Mouse (Mus musculus): ENCODE data around the gene Brwd1. TPM values are rescaled to one million over a fixed set of nuclear protein-coding genes. Genes with fewer than 3 reads are reported as not detected.

Brwd1 gene
- total and polyA plus RNA-seq, 3 experiments, result 4.3 to 8.1 (median 4.4) TPM

DNA sequence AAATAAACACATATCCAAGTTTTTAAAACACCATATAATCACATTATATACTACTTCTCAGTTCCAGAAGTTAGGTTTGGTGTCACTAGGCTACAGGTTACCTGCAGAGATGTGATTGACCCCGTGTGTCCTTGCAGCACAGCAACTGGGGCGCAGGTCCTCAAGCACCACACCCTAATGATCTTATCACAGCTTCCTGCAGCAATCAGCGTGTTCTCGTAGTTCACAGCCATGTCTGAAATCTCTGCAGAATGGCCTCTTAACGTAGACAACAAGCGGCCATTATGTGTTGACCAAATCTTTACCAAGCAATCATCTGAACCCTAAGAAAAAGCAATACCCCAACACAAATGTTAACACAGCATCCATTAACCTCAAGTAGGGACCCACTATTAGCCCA lies 17.7 kb downstream of the Brwd1 start:
- Histone ChIP-seq H3K36me3 (replicated peaks in 1 of 2; ENCODE audit: control insufficient read depth in 1 of 2, insufficient read depth in 1 of 2, low read length in 1 of 2) (peaks cover 0 to 2% of the 10 kb centered on the region in 2 experiments), H3K79me2 (replicated peaks; ENCODE audit: control insufficient read depth, extremely low read depth, insufficient read depth, poor library complexity, severe bottlenecking) (no peaks in the 10 kb centered on the region), H3K9me3 (replicated peaks; ENCODE audit: low read length) (no peaks in the 10 kb centered on the region), H3K4me3 (replicated peaks in 1 of 3; ENCODE audit: low read depth in 2 of 3, low read length in 2 of 3, poor library complexity in 1 of 3) (no peak overlapping the region), H3K4me2 (ENCODE audit: insufficient read depth, low read depth, poor library complexity, severe bottlenecking) (no peak overlapping the region), H3K9ac (ENCODE audit: insufficient read depth, low read depth) (no peak overlapping the region), H3K27me3 (replicated peaks) (no peaks in the 10 kb centered on the region), H3K27ac (ENCODE audit: insufficient read depth, low read depth) (no peak overlapping the region), H3K4me1 (ENCODE audit: control insufficient read depth in 1 of 2, insufficient read depth in 2 of 2) (peaks cover 0 to 5% of the 10 kb centered on the region in 2 experiments; a peak in 2 of 4 replicates)
- dilution Hi-C loops (cut with MboI; ENCODE audit: extremely low pct_ligation_motif_present, extremely low pct_unique_long_range_greater_than_20kb, low sequenced_read_pairs) (no loop called here), in situ Hi-C loops (cut with MboI; ENCODE audit: low pct_ligation_motif_present, low pct_unique_long_range_greater_than_20kb, low sequenced_read_pairs) (no loop called here)
- TF ChIP-seq GABPA (IDR thresholded peaks at IDR 0.05; ENCODE audit: insufficient replicate concordance, low read depth, low read length), result no peak
- TF ChIP-seq ZMIZ1 (IDR thresholded peaks at IDR 0.05; ENCODE audit: low read depth, low read length), result no peak
- TF ChIP-seq USF2 (conservative IDR thresholded peaks at IDR 0.05; ENCODE audit: low read depth, low read length), result no peak
- no peak for TF ChIP-seq ZNF384 (IDR thresholded peaks at IDR 0.05; ENCODE audit: low read depth, low read length)
- TF ChIP-seq KAT2A (IDR thresholded peaks at IDR 0.05; ENCODE audit: insufficient replicate concordance, low read length), result no peak
- no peak for TF ChIP-seq PAX5 (IDR thresholded peaks at IDR 0.05; ENCODE audit: low read length)
- DNase-seq (ENCODE audit: extremely low read depth), result no peak

DNA sequence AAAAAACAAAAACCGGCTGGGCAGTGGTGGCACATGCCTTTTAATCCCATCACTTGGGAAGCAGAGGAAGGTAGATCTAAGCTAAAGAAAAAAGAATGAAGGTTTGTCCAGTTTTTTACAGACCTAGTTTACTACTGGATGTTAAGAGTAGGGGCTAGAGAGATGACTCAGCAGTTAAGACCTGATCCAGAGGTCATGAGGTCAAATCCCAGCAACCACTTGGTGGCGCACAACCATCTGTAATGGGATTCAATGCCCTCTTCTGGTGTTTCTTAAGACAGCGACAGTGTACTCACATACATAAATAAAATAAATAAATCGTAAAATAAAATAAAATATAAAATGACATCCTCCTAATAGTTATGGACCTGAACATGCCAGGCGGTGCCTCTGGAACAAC lies 38.2 kb downstream of the Brwd1 start:
- H3K4me1 ChIP-seq (ENCODE audit: control insufficient read depth in 1 of 2, insufficient read depth in 2 of 2), result 0 out of 4 replicates have a peak, but pooled peaks cover 0 to 2% of the 10 kb centered on the region in 2 experiments
- in situ Hi-C loops (cut with MboI; ENCODE audit: low pct_ligation_motif_present, low pct_unique_long_range_greater_than_20kb, low sequenced_read_pairs) (loop anchor here (25.0 kb wide), 1 partner anchor 293 kb away; no protein-coding TSS in a partner anchor), dilution Hi-C loops (cut with MboI; ENCODE audit: extremely low pct_ligation_motif_present, extremely low pct_unique_long_range_greater_than_20kb, low sequenced_read_pairs) (no loop called here)
- TF ChIP-seq TBP (conservative IDR thresholded peaks at IDR 0.05; ENCODE audit: low read depth, low read length), result no peak
- peak; percentile 10; the same call in 1 of the 2 replicates for TF ChIP-seq ZC3H11A (IDR thresholded peaks at IDR 0.05; ENCODE audit: low read depth, low read length)
- TF ChIP-seq RAD21 (IDR thresholded peaks at IDR 0.05; ENCODE audit: low read depth, low read length), result peak; percentile 71
- no peak for TF ChIP-seq MAZ (IDR thresholded peaks at IDR 0.05; ENCODE audit: low read depth, low read length)
- TF ChIP-seq MAFK (IDR thresholded peaks at IDR 0.05; ENCODE audit: insufficient replicate concordance, low read length), result peak; percentile 99
- TF ChIP-seq POLR2A (IDR thresholded peaks at IDR 0.05; ENCODE audit: low read depth, low read length), result no peak
- peak; percentile 81; the same call in 1 of the 2 replicates for TF ChIP-seq MYC (IDR thresholded peaks at IDR 0.05; ENCODE audit: low read depth, low read length)
- peak; percentile 72 for TF ChIP-seq SMC3 (IDR thresholded peaks at IDR 0.05; ENCODE audit: low read depth, low read length)
- TF ChIP-seq KAT2A (IDR thresholded peaks at IDR 0.05; ENCODE audit: insufficient replicate concordance, low read length), result no peak
- no peak for TF ChIP-seq MXI1 (IDR thresholded peaks at IDR 0.05; ENCODE audit: low read depth, low read length)
- TF ChIP-seq CHD1 (IDR thresholded peaks at IDR 0.05; ENCODE audit: low read depth, low read length), result no peak
- TF ChIP-seq UBTF (IDR thresholded peaks at IDR 0.05; ENCODE audit: low read depth, low read length), result no peak
- TF ChIP-seq USF2 (conservative IDR thresholded peaks at IDR 0.05; ENCODE audit: low read depth, low read length), result no peak
- TF ChIP-seq E2F4 (IDR thresholded peaks at IDR 0.05; ENCODE audit: insufficient replicate concordance, low read depth, low read length), result no peak
- TF ChIP-seq ETS1 (conservative IDR thresholded peaks at IDR 0.05; ENCODE audit: low read depth, low read length), result no peak
- TF ChIP-seq ELF1 (IDR thresholded peaks at IDR 0.05; ENCODE audit: low read depth, low read length), result no peak
- no peak for TF ChIP-seq EP300 (IDR thresholded peaks at IDR 0.05; ENCODE audit: low read length)
- 0 out of 2 replicates have a peak, but pooled peaks have one; percentile 36 for TF ChIP-seq JUND (conservative IDR thresholded peaks at IDR 0.05; ENCODE audit: low read depth, low read length)
- no peak for TF ChIP-seq RCOR1 (conservative IDR thresholded peaks at IDR 0.05; ENCODE audit: low read depth, low read length)
- TF ChIP-seq CTCF (conservative IDR thresholded peaks at IDR 0.05 in 1 of 2, IDR thresholded peaks at IDR 0.05 in 1 of 2; ENCODE audit: low read depth in 2 of 2, low read length in 2 of 2), result peak; percentile 26 to 95
- no peak for TF ChIP-seq MEF2A (IDR thresholded peaks at IDR 0.05; ENCODE audit: borderline replicate concordance, low read depth, low read length)
- no peak for TF ChIP-seq SIN3A (IDR thresholded peaks at IDR 0.05; ENCODE audit: low read length)
- no peak for TF ChIP-seq ZNF384 (IDR thresholded peaks at IDR 0.05; ENCODE audit: low read depth, low read length)
- peak; percentile 14; the same call in 1 of the 2 replicates for TF ChIP-seq HCFC1 (IDR thresholded peaks at IDR 0.05; ENCODE audit: low read depth, low read length)
- TF ChIP-seq NRF1 (IDR thresholded peaks at IDR 0.05; ENCODE audit: low read depth, low read length), result no peak
- no peak for TF ChIP-seq NELFE (IDR thresholded peaks at IDR 0.05; ENCODE audit: low read depth, low read length)
- TF ChIP-seq PAX5 (IDR thresholded peaks at IDR 0.05; ENCODE audit: low read length), result no peak
- peak; percentile 46; the same call in 1 of the 2 replicates for TF ChIP-seq IRF4 (IDR thresholded peaks at IDR 0.05; ENCODE audit: low read depth, low read length)
- TF ChIP-seq ZKSCAN1 (IDR thresholded peaks at IDR 0.05; ENCODE audit: borderline replicate concordance, low read depth, low read length), result no peak
- no peak for TF ChIP-seq TCF12 (IDR thresholded peaks at IDR 0.05; ENCODE audit: low read depth, low read length)
- no peak for TF ChIP-seq ZMIZ1 (IDR thresholded peaks at IDR 0.05; ENCODE audit: low read depth, low read length)

More for the DNA sequence above, 38.2 kb downstream of the Brwd1 start:
- Histone ChIP-seq H3K27ac (ENCODE audit: insufficient read depth, low read depth) (no peak overlapping the region), H3K4me2 (ENCODE audit: insufficient read depth, low read depth, poor library complexity, severe bottlenecking) (no peak overlapping the region), H3K27me3 (replicated peaks) (no peaks in the 10 kb centered on the region), H3K79me2 (replicated peaks; ENCODE audit: control insufficient read depth, extremely low read depth, insufficient read depth, poor library complexity, severe bottlenecking) (no peaks in the 10 kb centered on the region), H3K9me3 (replicated peaks; ENCODE audit: low read length) (no peaks in the 10 kb centered on the region), H3K9ac (ENCODE audit: insufficient read depth, low read depth) (no peak overlapping the region), H3K4me3 (replicated peaks in 1 of 3; ENCODE audit: low read depth in 2 of 3, low read length in 2 of 3, poor library complexity in 1 of 3) (no peak overlapping the region), H3K36me3 (replicated peaks in 1 of 2; ENCODE audit: control insufficient read depth in 1 of 2, insufficient read depth in 1 of 2, low read length in 1 of 2) (peaks cover 2% of the 10 kb centered on the region in 2 experiments)
- peak; percentile 67 for DNase-seq (ENCODE audit: extremely low read depth)

All from CH12.LX (cell line).